Comparison of ENCODE assay signal across 23 mouse cellular contexts in genomic region chr10:44176120-44176519, GRCm38 (mm10). TPM values are rescaled to one million over a fixed set of nuclear protein-coding genes. Genes with fewer than 3 reads are reported as not detected.
A peak's percentile ranks its signal among the peaks of the same experiment; 100 is the strongest.
DNase-seq lines count a peak whose midpoint lies in the region; ATAC-seq lines count a peak whose summit lies in the region.
"Had no signal": no experiment of that assay in that cellular context is flagged by ENCODE, and none has a peak within 500 bp of the region (broad histone marks: within the 10 kb centered on the region; RNA-seq: fewer than 3 reads in every experiment).

No protein-coding gene starts in this region.

- ATAC-seq in hematopoietic stem cell, adult 5-6 weeks (replicated peaks in 1 of 2; ENCODE audit: insufficient read depth in 1 of 2, low FRiP score in 2 of 2, low TSS enrichment in 1 of 2, low read depth in 1 of 2, poor library complexity in 2 of 2, severe bottlenecking in 2 of 2): peak; percentile 56 to 67; a peak in 3 of 4 replicates
- ATAC-seq: forebrain, embryonic 15.5 days; intestine, embryonic 15.5 days; Patski had no signal

- DNase-seq in urinary bladder, postnatal 14 days (ENCODE audit: low spot score): peak; percentile 34
- no peak for DNase-seq in urinary bladder, adult 2 months (ENCODE audit: low spot score)
- peak; percentile 41 for DNase-seq in adipocyte (ENCODE audit: low spot score)
- DNase-seq in embryo, embryonic 11 days: no peak
- DNase-seq in left cerebral cortex, adult 9 months (ENCODE audit: low spot score in 2 of 2): no peak
- no peak for DNase-seq in spleen, postnatal 36 days (ENCODE audit: low spot score in 2 of 2)
- DNase-seq in heart, adult 18-20 months: no peak
- DNase-seq: adrenal gland, adult 2 months; cerebellum, adult 11-12 months; cerebellum, postnatal 10 days; gastrocnemius, postnatal 25 days; heart, postnatal 4 days; kidney, adult 8-10 months; kidney, postnatal 14 days; lung, adult 18-20 months; lung, postnatal 14 days; midbrain, embryonic 14.5 days; right cerebral cortex, postnatal 25 days; thymus, postnatal 25 days had no signal

RNA-seq across cellular contexts. Expression of gene Crybg1, which starts 27.5 kb away (rescaled TPM):
- polyA plus RNA-seq in urinary bladder, adult 2 months (2012; rRNA removed): 17.7 and 22.2 TPM in 2 replicates
- total RNA-seq in hematopoietic stem cell, adult 5-6 weeks (2017): 3.6 and 7.6 TPM in 2 replicates
- total RNA-seq in heart, adult 18-20 months (2021): 1 to 10 TPM; 3.0 to 3.7 TPM

Comparison
In these comparisons a context has a peak if more than half of its experiments do, and no peak if none do; other contexts are left out.
1. DNase-seq: peak in urinary bladder, postnatal 14 days (single experiment) and adipocyte (single experiment); none in urinary bladder, adult 2 months (single experiment), embryo, embryonic 11 days (single experiment), left cerebral cortex, adult 9 months (0 of 2), spleen, postnatal 36 days (0 of 2) and heart, adult 18-20 months (0 of 2).